Mouse (Mus musculus) lung, postnatal 0 days (tissue): ENCODE data around the gene Dmrta2. TPM values are rescaled to one million over a fixed set of nuclear protein-coding genes. Genes with fewer than 3 reads are reported as not detected.
A peak's percentile ranks its signal among the peaks of the same experiment; 100 is the strongest.

ENCODE experiments used
- ATAC-seq: fragments of 200-750 bp; cut with Nextera tagmentation; 2 replicates; pipeline ENCODE4 v1.8.0; 2017; ENCODE audit warnings: moderate library complexity
- DNase-seq: peaks from one replicate; pipeline ENCODE4 v3.0.0-alpha.2; 2016; ENCODE audit warnings: low spot score
- H3K27ac ChIP-seq: fragments of 300-500 bp; sonication (generic); 2 replicates; pipeline ENCODE4 v1.5.1; 2014; ENCODE audit warnings: antibody characterized with exemption, mild to moderate bottlenecking, low read length, mixed read lengths
- H3K27me3 ChIP-seq: fragments of 300-500 bp; sonication (generic); replicated peaks from 2 replicates; pipeline ENCODE4 v1.6.1; 2014; ENCODE audit warnings: low read length, mixed read lengths; ENCODE audit not compliant: insufficient read depth
- H3K36me3 ChIP-seq: fragments of 300-500 bp; sonication (generic); 2 replicates; pipeline ENCODE4 v1.6.1; 2014; ENCODE audit warnings: low read length, mixed read lengths; ENCODE audit not compliant: insufficient read depth
- H3K4me1 ChIP-seq: fragments of 300-500 bp; sonication (generic); 2 replicates; pipeline ENCODE4 v1.6.1; 2014; ENCODE audit warnings: antibody characterized with exemption, low read depth, low read length, mixed read lengths; ENCODE audit not compliant: insufficient read depth
- H3K4me2 ChIP-seq: fragments of 300-500 bp; sonication (generic); replicated peaks from 2 replicates; pipeline ENCODE4 v1.6.1; 2014; ENCODE audit warnings: low read depth, mild to moderate bottlenecking, low read length, moderate library complexity, mixed read lengths
- H3K4me3 ChIP-seq: fragments of 300-500 bp; sonication (generic); 2 replicates; pipeline ENCODE4 v1.5.1; 2014; ENCODE audit warnings: low read depth, low read length
- H3K9ac ChIP-seq: fragments of 300-500 bp; sonication (generic); replicated peaks from 2 replicates; pipeline ENCODE4 v1.6.1; 2014; ENCODE audit warnings: low read depth, mild to moderate bottlenecking
- H3K9me3 ChIP-seq: fragments of 300-500 bp; sonication (generic); 2 replicates; pipeline ENCODE4 v1.6.1; 2016; ENCODE audit warnings: low read length, mixed read lengths
- CTCF ChIP-seq: IDR thresholded peaks from 2 replicates; pipeline ENCODE4 v1.5.1; 2016; ENCODE audit warnings: antibody characterized with exemption, mild to moderate bottlenecking
- EP300 ChIP-seq: IDR thresholded peaks from 2 replicates; pipeline ENCODE4 v1.6.1; 2016; ENCODE audit warnings: antibody characterized with exemption, mild to moderate bottlenecking, control low read depth
- WGBS: fragments of 180-500 bp; shearing (Covaris S2); extraction: QIAGEN DNeasy Blood & Tissue Kit; methylation state at CpG from one replicate; pipeline ENCODE4 v1.1.7; 2014; 5-methylcytosine and 5-hydroxymethylcytosine counted together
- polyA plus RNA-seq: library from polyadenylated mRNA; unstranded; fragments of >200 nt; fragmentation: Nextera tagmentation; extraction: Ambion mirVana; gene quantifications from 2 replicates; pipeline ENCODE4 v1.2.1, GENCODE M21; 2015

The Dmrta2 gene
- 0.05 TPM in 1 of 2 replicates, not detected in the other for polyA plus RNA-seq

GRCm38 (mm10) chr4:109977148-109978067 lies at the start of gene Dmrta2:
Gene Dmrta2, plus strand, starts transcription at chr4:109978053.
- Histone ChIP-seq H3K9ac (no peak within 1 kb of the TSS), H3K36me3 (no peaks in the 10 kb centered on the region), H3K9me3 (no peaks in the 10 kb centered on the region; the same call in 1 of the 2 replicates), H3K4me1 (peaks cover 11% of the 10 kb centered on the region), H3K27ac (no peak within 1 kb of the TSS), H3K27me3 (peaks cover 96% of the 10 kb centered on the region), H3K4me3 (peak within 1 kb of the TSS; percentile 35), H3K4me2 (peak within 1 kb of the TSS; percentile 59)
- no peak for TF ChIP-seq EP300
- TF ChIP-seq CTCF: no peak
- ATAC-seq: peak; percentile 40
- DNase-seq: no peak
- WGBS: under 1% methylated on average over 64 of the region's 64 CpGs

GRCm38 (mm10) chr4:109929058-109929457 lies 48.8 kb upstream of the Dmrta2 start:
- no peak for ATAC-seq
- Histone ChIP-seq H3K27me3 (no peaks in the 10 kb centered on the region), H3K36me3 (no peaks in the 10 kb centered on the region), H3K4me2 (no peak overlapping the region), H3K4me3 (no peak overlapping the region), H3K4me1 (no peaks in the 10 kb centered on the region), H3K9ac (no peak overlapping the region), H3K9me3 (no peaks in the 10 kb centered on the region), H3K27ac (no peak overlapping the region)
- DNase-seq: no peak
- TF ChIP-seq CTCF (no peak), EP300 (no peak)
- WGBS: 73% methylated on average over 1 of the region's 1 CpGs

- Histone ChIP-seq H3K4me1 (no peaks in the 10 kb centered on the region), H3K27me3 (no peaks in the 10 kb centered on the region), H3K4me3 (no peak overlapping the region), H3K27ac (no peak overlapping the region), H3K36me3 (no peaks in the 10 kb centered on the region), H3K9me3 (no peaks in the 10 kb centered on the region), H3K4me2 (no peak overlapping the region), H3K9ac (no peak overlapping the region)
- TF ChIP-seq EP300 (no peak), CTCF (peak; percentile 45)
- ATAC-seq (no peak), DNase-seq (no peak)
- WGBS: 100% methylated on average over 1 of the region's 1 CpGs
Observed at GRCm38 (mm10) chr4:109930445-109930844, 47.4 kb upstream of the Dmrta2 start.

GRCm38 (mm10) chr4:109930935-109931334 lies 46.9 kb upstream of the Dmrta2 start:
- 97% methylated on average over 1 of the region's 1 CpGs for WGBS
- H3K9me3 ChIP-seq: no peaks in the 10 kb centered on the region
- TF ChIP-seq EP300: no peak
- H3K27ac ChIP-seq: no peak overlapping the region
- no peak for DNase-seq
- H3K36me3 ChIP-seq: no peaks in the 10 kb centered on the region
- no peaks in the 10 kb centered on the region for H3K4me1 ChIP-seq
- H3K27me3 ChIP-seq: no peaks in the 10 kb centered on the region
- no peak overlapping the region for H3K4me2 ChIP-seq
- ATAC-seq: no peak
- no peak overlapping the region for H3K4me3 ChIP-seq
- H3K9ac ChIP-seq: no peak overlapping the region

- Histone ChIP-seq H3K4me3 (no peak overlapping the region), H3K36me3 (no peaks in the 10 kb centered on the region), H3K4me2 (no peak overlapping the region), H3K27me3 (no peaks in the 10 kb centered on the region), H3K4me1 (no peaks in the 10 kb centered on the region), H3K9ac (no peak overlapping the region), H3K27ac (no peak overlapping the region), H3K9me3 (no peaks in the 10 kb centered on the region)
- 91% methylated on average over 3 of the region's 3 CpGs for WGBS
- ATAC-seq (no peak), DNase-seq (no peak)
- no peak for TF ChIP-seq CTCF
- TF ChIP-seq EP300: no peak
Observed at GRCm38 (mm10) chr4:109936557-109936956, 41.3 kb upstream of the Dmrta2 start.

- no peak overlapping the region for H3K27ac ChIP-seq
- no peak for DNase-seq
- H3K9ac ChIP-seq: no peak overlapping the region
- no peak overlapping the region for H3K4me2 ChIP-seq
- H3K9me3 ChIP-seq: no peaks in the 10 kb centered on the region
- H3K36me3 ChIP-seq: no peaks in the 10 kb centered on the region
- TF ChIP-seq CTCF (no peak), EP300 (no peak)
- ATAC-seq: no peak
- H3K4me1 ChIP-seq: no peaks in the 10 kb centered on the region
- no peak overlapping the region for H3K4me3 ChIP-seq
- H3K27me3 ChIP-seq: no peaks in the 10 kb centered on the region
Observed at GRCm38 (mm10) chr4:109939291-109939690, 38.6 kb upstream of the Dmrta2 start.
